Mouse (Mus musculus) midbrain, embryonic 13.5 days (tissue): Measurements from ENCODE around the gene Cd24a. TPM values are rescaled to one million over a fixed set of nuclear protein-coding genes. Genes with fewer than 3 reads are reported as not detected.
A peak's percentile ranks its signal among the peaks of the same experiment; 100 is the strongest.

Source experiments
- ATAC-seq: fragments of 200-750 bp; cut with Nextera tagmentation; 2 replicates; pipeline ENCODE4 v1.8.0; 2017; ENCODE audit warnings: mild to moderate bottlenecking, moderate TSS enrichment, moderate library complexity
- H3K27ac ChIP-seq: fragments of 300-500 bp; sonication (generic); 2 replicates; pipeline ENCODE4 v1.5.1; 2015; ENCODE audit warnings: inconsistent platforms, mild to moderate bottlenecking, moderate library complexity
- H3K27me3 ChIP-seq: fragments of 300-500 bp; sonication (generic); 2 replicates; pipeline ENCODE4 v1.6.1; 2015; ENCODE audit warnings: mild to moderate bottlenecking, inconsistent platforms
- H3K36me3 ChIP-seq: fragments of 300-500 bp; sonication (generic); 2 replicates; pipeline ENCODE4 v1.6.1; 2015; ENCODE audit warnings: mild to moderate bottlenecking, inconsistent platforms
- H3K4me1 ChIP-seq: fragments of 300-500 bp; sonication (generic); replicated peaks from 2 replicates; pipeline ENCODE4 v1.6.1; 2015; ENCODE audit warnings: inconsistent platforms
- H3K4me2 ChIP-seq: fragments of 300-500 bp; sonication (generic); replicated peaks from 2 replicates; pipeline ENCODE4 v1.6.1; 2015; ENCODE audit warnings: moderate library complexity, mild to moderate bottlenecking, inconsistent platforms
- H3K4me3 ChIP-seq: fragments of 300-500 bp; sonication (generic); replicated peaks from 2 replicates; pipeline ENCODE4 v1.5.1; 2015; ENCODE audit warnings: mild to moderate bottlenecking, inconsistent platforms
- H3K9ac ChIP-seq: fragments of 300-500 bp; sonication (generic); replicated peaks from 2 replicates; pipeline ENCODE4 v1.6.1; 2015; ENCODE audit warnings: mild to moderate bottlenecking, inconsistent platforms
- H3K9me3 ChIP-seq: fragments of 300-500 bp; sonication (generic); 2 replicates; pipeline ENCODE4 v1.6.1; 2016; ENCODE audit warnings: mild to moderate bottlenecking, inconsistent platforms
- WGBS: fragments of 180-500 bp; shearing (Covaris S2); methylation state at CpG from one replicate; pipeline ENCODE4 v1.1.7; 2015; 5-methylcytosine and 5-hydroxymethylcytosine counted together
- polyA plus RNA-seq: library from polyadenylated mRNA; unstranded; fragments of >200 nt; fragmentation: Nextera tagmentation; extraction: Ambion mirVana; gene quantifications from 2 replicates; pipeline ENCODE4 v1.2.1, GENCODE M21; 2015

The Cd24a gene
- polyA plus RNA-seq, 1 experiment from 2014 or later: 921 TPM

DNA sequence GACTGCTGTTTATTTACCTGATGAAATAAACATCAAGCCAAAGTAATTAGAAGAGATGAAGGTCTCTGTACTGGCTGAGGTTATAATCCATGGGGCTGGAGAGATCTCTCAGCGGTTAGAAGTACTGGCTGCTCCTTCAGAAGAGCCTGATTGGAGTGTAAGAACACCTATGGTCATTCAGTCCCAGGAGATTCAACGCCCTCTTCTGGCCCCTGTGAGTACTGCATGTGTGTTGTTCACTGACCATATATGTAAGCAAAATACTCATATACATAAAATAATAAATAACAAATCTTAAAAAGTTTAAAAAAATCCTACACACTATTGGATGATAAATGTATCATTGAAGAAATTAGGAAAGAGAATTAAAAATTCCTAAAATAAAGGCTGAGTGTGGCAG, 17.3 kb upstream of the Cd24a start:
- no peaks in the 10 kb centered on the region for H3K4me1 ChIP-seq
- H3K9ac ChIP-seq: no peak overlapping the region
- H3K4me3 ChIP-seq: no peak overlapping the region
- 36% methylated on average over 2 of the region's 2 CpGs for WGBS
- H3K36me3 ChIP-seq: no peaks in the 10 kb centered on the region
- no peak overlapping the region for H3K4me2 ChIP-seq
- no peaks in the 10 kb centered on the region for H3K27me3 ChIP-seq
- no peaks in the 10 kb centered on the region for H3K9me3 ChIP-seq
- no peak for ATAC-seq
- no peak overlapping the region for H3K27ac ChIP-seq

DNA sequence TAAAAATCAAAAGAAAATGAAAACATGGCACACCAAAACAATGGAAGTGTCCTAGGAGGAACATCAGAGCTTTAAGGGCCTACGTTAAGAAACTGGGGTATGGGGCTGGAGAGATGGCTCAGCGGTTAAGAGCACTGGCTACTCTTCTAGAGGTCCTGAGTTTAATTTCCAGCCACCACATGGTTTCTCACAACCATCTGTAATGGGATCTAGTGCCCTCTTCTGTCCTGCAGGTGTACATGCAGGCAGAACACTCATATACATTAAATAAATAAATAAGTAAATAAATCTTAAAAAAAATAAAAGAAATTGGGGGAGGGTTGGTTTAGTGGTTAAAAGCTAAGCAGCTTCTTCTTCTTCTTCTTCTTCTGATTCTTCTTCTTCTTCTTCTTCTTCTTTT, 16.8 kb upstream of the Cd24a start:
- H3K9me3 ChIP-seq: no peaks in the 10 kb centered on the region
- ATAC-seq: no peak
- H3K4me3 ChIP-seq: no peak overlapping the region
- H3K27ac ChIP-seq: no peak overlapping the region
- no peaks in the 10 kb centered on the region for H3K27me3 ChIP-seq
- 96% methylated on average over 2 of the region's 2 CpGs for WGBS
- H3K9ac ChIP-seq: no peak overlapping the region
- H3K4me1 ChIP-seq: no peaks in the 10 kb centered on the region
- H3K36me3 ChIP-seq: no peaks in the 10 kb centered on the region
- no peak overlapping the region for H3K4me2 ChIP-seq

GRCm38 (mm10) chr10:43574352-43574751, 3.7 kb upstream of the Cd24a start:
- no peak overlapping the region for H3K4me3 ChIP-seq
- H3K36me3 ChIP-seq: no peaks in the 10 kb centered on the region
- WGBS: 83% methylated on average over 2 of the region's 2 CpGs
- no peaks in the 10 kb centered on the region for H3K9me3 ChIP-seq
- H3K9ac ChIP-seq: no peak overlapping the region
- peaks cover 22% of the 10 kb centered on the region for H3K27me3 ChIP-seq
- no peak overlapping the region for H3K27ac ChIP-seq
- no peak for ATAC-seq
- H3K4me1 ChIP-seq: peaks cover 12% of the 10 kb centered on the region
- no peak overlapping the region for H3K4me2 ChIP-seq

- H3K9ac ChIP-seq: no peak overlapping the region
- WGBS: 1% methylated on average over 3 of the region's 3 CpGs
- no peak for ATAC-seq
- no peak overlapping the region for H3K4me2 ChIP-seq
- H3K9me3 ChIP-seq: no peaks in the 10 kb centered on the region
- H3K36me3 ChIP-seq: no peaks in the 10 kb centered on the region
- no peak overlapping the region for H3K4me3 ChIP-seq
- peaks cover 22% of the 10 kb centered on the region for H3K27me3 ChIP-seq
- no peak overlapping the region for H3K27ac ChIP-seq
- peaks cover 12% of the 10 kb centered on the region for H3K4me1 ChIP-seq
Measured at GRCm38 (mm10) chr10:43574956-43575355, 3.1 kb upstream of the Cd24a start.

- Histone ChIP-seq H3K4me3 (peak overlapping the region; percentile 66), H3K9ac (0 out of 2 replicates have a peak overlapping the region, but pooled peaks have one; percentile 5), H3K36me3 (peaks cover 2% of the 10 kb centered on the region), H3K27ac (no peak overlapping the region), H3K27me3 (peaks cover 22% of the 10 kb centered on the region), H3K4me1 (peaks cover 26% of the 10 kb centered on the region), H3K9me3 (no peaks in the 10 kb centered on the region), H3K4me2 (peak overlapping the region; percentile 77)
- no peak for ATAC-seq
- WGBS: 18% methylated on average over 19 of the region's 19 CpGs
Measured at GRCm38 (mm10) chr10:43577299-43577996, 636 bp upstream of the Cd24a start.

DNA sequence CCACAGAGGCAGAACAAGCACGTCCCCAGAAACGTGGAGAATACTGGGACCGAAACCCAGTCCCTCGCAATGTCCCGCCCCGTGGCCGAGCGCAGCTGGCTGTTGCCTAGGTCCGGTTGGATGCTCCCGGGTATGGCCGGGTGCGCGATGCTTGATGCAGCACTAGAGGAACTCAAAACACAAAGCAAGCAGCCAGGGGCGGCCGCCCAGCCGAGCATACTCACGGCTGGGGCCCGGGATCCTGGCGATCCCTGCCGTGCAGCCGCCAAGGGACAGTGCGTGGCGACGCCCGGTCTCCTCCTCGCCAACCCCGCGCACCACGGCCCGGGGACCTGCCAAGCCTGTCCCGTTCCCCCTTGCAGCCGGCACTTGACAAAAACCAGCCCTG, 276 bp downstream of the Cd24a start:
- H3K4me2 ChIP-seq: peak overlapping the region; percentile 77
- H3K4me3 ChIP-seq: peak overlapping the region; percentile 66
- under 1% methylated on average over 29 of the region's 32 CpGs for WGBS
- peaks cover 11% of the 10 kb centered on the region for H3K36me3 ChIP-seq
- peaks cover 22% of the 10 kb centered on the region for H3K27me3 ChIP-seq
- peak; percentile 55 for ATAC-seq
- H3K9me3 ChIP-seq: no peaks in the 10 kb centered on the region
- peak overlapping the region; percentile 99 for H3K27ac ChIP-seq
- peaks cover 34% of the 10 kb centered on the region for H3K4me1 ChIP-seq
- H3K9ac ChIP-seq: peak overlapping the region; percentile 98

GRCm38 (mm10) chr10:43578754-43579380, 783 bp downstream of the Cd24a start:
- peaks cover 22% of the 10 kb centered on the region for H3K27me3 ChIP-seq
- H3K4me2 ChIP-seq: peak overlapping the region; percentile 77
- 0% methylated on average over 47 of the region's 65 CpGs for WGBS
- H3K4me1 ChIP-seq: peaks cover 35% of the 10 kb centered on the region
- peak overlapping the region; percentile 99 for H3K27ac ChIP-seq
- H3K4me3 ChIP-seq: peak overlapping the region; percentile 66
- H3K36me3 ChIP-seq: peaks cover 16% of the 10 kb centered on the region
- H3K9me3 ChIP-seq: no peaks in the 10 kb centered on the region
- peak; percentile 85 for ATAC-seq
- peak overlapping the region; percentile 98 for H3K9ac ChIP-seq

GRCm38 (mm10) chr10:43579381-43580261, 1.5 kb downstream of the Cd24a start:
- H3K9me3 ChIP-seq: no peaks in the 10 kb centered on the region
- peaks cover 24% of the 10 kb centered on the region for H3K36me3 ChIP-seq
- peak; percentile 43 for ATAC-seq
- H3K4me1 ChIP-seq: peaks cover 35% of the 10 kb centered on the region
- H3K27ac ChIP-seq: peak overlapping the region; percentile 99
- peak overlapping the region; percentile 77 for H3K4me2 ChIP-seq
- H3K4me3 ChIP-seq: peak overlapping the region; percentile 66
- H3K27me3 ChIP-seq: peaks cover 22% of the 10 kb centered on the region
- peak overlapping the region; percentile 98 for H3K9ac ChIP-seq
- WGBS: under 1% methylated on average over 49 of the region's 49 CpGs

DNA sequence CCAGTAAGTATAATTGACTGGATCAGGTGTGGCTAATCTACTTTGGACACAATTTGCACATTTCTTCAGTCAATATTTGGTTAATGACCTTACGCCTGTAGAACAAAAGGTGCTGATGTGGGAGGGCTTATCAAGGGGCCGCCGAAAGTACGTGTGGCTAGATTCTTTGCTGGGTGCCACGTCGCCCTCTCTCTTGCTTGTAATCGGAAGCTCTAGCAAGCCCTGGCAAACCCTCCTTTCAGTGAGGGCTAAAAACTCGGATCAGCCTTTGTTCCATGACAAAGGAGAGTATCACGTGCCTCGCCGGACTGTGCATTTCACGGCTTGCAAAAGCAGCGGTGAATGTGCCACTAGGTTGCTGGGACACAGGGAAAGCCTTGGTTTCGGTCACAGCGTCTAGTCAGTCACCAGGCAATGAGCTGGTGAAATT, 2.6 kb downstream of the Cd24a start:
- peaks cover 29% of the 10 kb centered on the region for H3K36me3 ChIP-seq
- H3K27me3 ChIP-seq: peaks cover 21% of the 10 kb centered on the region
- peak; percentile 60 for ATAC-seq
- peak overlapping the region; percentile 99 for H3K27ac ChIP-seq
- WGBS: 0% methylated on average over 15 of the region's 15 CpGs
- H3K4me1 ChIP-seq: peaks cover 35% of the 10 kb centered on the region
- H3K4me2 ChIP-seq: peak overlapping the region; percentile 77
- no peaks in the 10 kb centered on the region for H3K9me3 ChIP-seq
- peak overlapping the region; percentile 66 for H3K4me3 ChIP-seq
- peak overlapping the region; percentile 98 for H3K9ac ChIP-seq

- H3K9ac ChIP-seq: peak overlapping the region; percentile 98
- H3K4me3 ChIP-seq: peak overlapping the region; percentile 66
- H3K27me3 ChIP-seq: peaks cover 15% of the 10 kb centered on the region
- WGBS: 19% methylated on average over 3 of the region's 3 CpGs
- no peaks in the 10 kb centered on the region for H3K9me3 ChIP-seq
- H3K4me2 ChIP-seq: peak overlapping the region; percentile 77
- peak overlapping the region; percentile 99 for H3K27ac ChIP-seq
- peaks cover 35% of the 10 kb centered on the region for H3K4me1 ChIP-seq
- peaks cover 29% of the 10 kb centered on the region for H3K36me3 ChIP-seq
- no peak for ATAC-seq
Measured at GRCm38 (mm10) chr10:43581260-43581659, 3.2 kb downstream of the Cd24a start.

DNA sequence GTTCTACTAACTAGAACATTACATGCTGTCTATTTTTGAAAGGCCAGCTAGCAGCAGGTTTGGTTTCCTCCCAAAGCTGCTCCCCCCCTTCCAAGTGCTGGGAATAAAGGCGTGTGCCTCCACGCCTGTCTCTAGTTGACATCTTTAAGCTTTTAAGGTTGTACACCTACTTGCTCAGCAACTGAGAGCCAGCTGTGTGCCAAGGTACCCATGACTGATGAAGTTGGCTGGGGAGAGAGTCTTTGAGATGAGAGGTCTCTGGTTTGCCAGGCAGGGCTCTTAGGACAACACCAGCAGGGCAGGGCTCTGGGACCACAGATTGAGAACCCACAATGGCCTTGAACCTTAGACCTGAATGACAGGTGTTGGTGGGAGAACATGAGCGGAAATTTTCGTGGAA, 6.5 kb downstream of the Cd24a start:
- no peak for ATAC-seq

More for the DNA sequence above, 6.5 kb downstream of the Cd24a start:
- Histone ChIP-seq H3K4me1 (peaks cover 28% of the 10 kb centered on the region), H3K36me3 (peaks cover 29% of the 10 kb centered on the region), H3K27me3 (no peaks in the 10 kb centered on the region), H3K9me3 (no peaks in the 10 kb centered on the region), H3K27ac (no peak overlapping the region), H3K9ac (no peak overlapping the region), H3K4me3 (no peak overlapping the region), H3K4me2 (no peak overlapping the region)
- WGBS: 90% methylated on average over 4 of the region's 4 CpGs
